Mouse (Mus musculus) liver, embryonic 15.5 days (tissue): Measurements from ENCODE around the gene Clasp2. TPM values are rescaled to one million over a fixed set of nuclear protein-coding genes. Genes with fewer than 3 reads are reported as not detected.
A peak's percentile ranks its signal among the peaks of the same experiment; 100 is the strongest.
"Not testable (repeated sequence)": the region's sequence is repeated elsewhere in the genome, so short reads cannot be mapped to it uniquely, and the experiment has no call there.

Experiments used
- ATAC-seq: fragments of 200-750 bp; cut with Nextera tagmentation; 2 replicates; pipeline ENCODE4 v1.8.0; 2017; ENCODE audit warnings: moderate number of reproducible peaks, mild to moderate bottlenecking, moderate library complexity; ENCODE audit not compliant: insufficient read depth
- H3K27ac ChIP-seq: fragments of 300-500 bp; sonication (generic); replicated peaks from 2 replicates; pipeline ENCODE4 v1.5.1; 2015; ENCODE audit warnings: mild to moderate bottlenecking, inconsistent platforms
- H3K27me3 ChIP-seq: fragments of 300-500 bp; sonication (generic); 2 replicates; pipeline ENCODE4 v1.6.1; 2015; ENCODE audit warnings: mild to moderate bottlenecking, inconsistent platforms
- H3K36me3 ChIP-seq: fragments of 300-500 bp; sonication (generic); replicated peaks from 2 replicates; pipeline ENCODE4 v1.6.1; 2015; ENCODE audit warnings: moderate library complexity, mild to moderate bottlenecking, inconsistent platforms
- H3K4me1 ChIP-seq: fragments of 300-500 bp; sonication (generic); replicated peaks from 2 replicates; pipeline ENCODE4 v1.6.1; 2015; ENCODE audit warnings: inconsistent platforms
- H3K4me2 ChIP-seq: fragments of 300-500 bp; sonication (generic); 2 replicates; pipeline ENCODE4 v1.6.1; 2015; ENCODE audit warnings: moderate library complexity, mild to moderate bottlenecking, inconsistent platforms
- H3K4me3 ChIP-seq: fragments of 300-500 bp; sonication (generic); replicated peaks from 2 replicates; pipeline ENCODE4 v1.5.1; 2015; ENCODE audit warnings: mild to moderate bottlenecking, inconsistent platforms
- H3K9ac ChIP-seq: fragments of 300-500 bp; sonication (generic); 2 replicates; pipeline ENCODE4 v1.6.1; 2015; ENCODE audit warnings: moderate library complexity, mild to moderate bottlenecking, inconsistent platforms
- H3K9me3 ChIP-seq: fragments of 300-500 bp; sonication (generic); replicated peaks from 2 replicates; pipeline ENCODE4 v1.6.1; 2016; ENCODE audit warnings: inconsistent platforms
- WGBS: fragments of 180-500 bp; shearing (Covaris S2); methylation state at CpG from one replicate; pipeline ENCODE4 v1.1.7; 2015; ENCODE audit warnings: mixed read lengths; ENCODE audit not compliant: insufficient replicate concordance; 5-methylcytosine and 5-hydroxymethylcytosine counted together
- polyA plus RNA-seq: library from polyadenylated mRNA; unstranded; fragments of >200 nt; fragmentation: Nextera tagmentation; extraction: Ambion mirVana; gene quantifications from 2 replicates; pipeline ENCODE4 v1.2.1, GENCODE M21; 2015

Clasp2 gene
- polyA plus RNA-seq, 1 experiment from 2014 or later: 9.9 TPM

- Histone ChIP-seq H3K27me3 (no peaks in the 10 kb centered on the region), H3K9ac (no peak overlapping the region), H3K4me3 (no peak overlapping the region), H3K4me1 (peaks cover 7% of the 10 kb centered on the region), H3K27ac (no peak overlapping the region), H3K4me2 (no peak overlapping the region), H3K9me3 (no peaks in the 10 kb centered on the region), H3K36me3 (peaks cover 46% of the 10 kb centered on the region)
- no peak for ATAC-seq
- 85% methylated on average over 5 of the region's 5 CpGs for WGBS
Measured at GRCm38 (mm10) chr9:113867951-113868350, 126.7 kb downstream of the Clasp2 start.

- H3K9me3 ChIP-seq: no peaks in the 10 kb centered on the region
- no peak for ATAC-seq
- no peak overlapping the region for H3K9ac ChIP-seq
- no peak overlapping the region for H3K4me2 ChIP-seq
- peaks cover 48% of the 10 kb centered on the region for H3K36me3 ChIP-seq
- no peaks in the 10 kb centered on the region for H3K27me3 ChIP-seq
- no peak overlapping the region for H3K27ac ChIP-seq
- no peaks in the 10 kb centered on the region for H3K4me1 ChIP-seq
- WGBS: 78% methylated on average over 3 of the region's 3 CpGs
- H3K4me3 ChIP-seq: no peak overlapping the region
Measured at GRCm38 (mm10) chr9:113894903-113895302, 153.6 kb downstream of the Clasp2 start.

GRCm38 (mm10) chr9:113903136-113903535 is 161.9 kb downstream of the Clasp2 start:
- Histone ChIP-seq H3K4me3 (no peak overlapping the region), H3K36me3 (peaks cover 54% of the 10 kb centered on the region), H3K4me2 (no peak overlapping the region), H3K27me3 (no peaks in the 10 kb centered on the region), H3K9ac (no peak overlapping the region), H3K4me1 (no peaks in the 10 kb centered on the region), H3K9me3 (no peaks in the 10 kb centered on the region), H3K27ac (no peak overlapping the region)
- WGBS: 69% methylated on average over 4 of the region's 4 CpGs
- ATAC-seq: no peak

- not testable (repeated sequence) for H3K9ac ChIP-seq, ATAC-seq, H3K27me3 ChIP-seq, H3K9me3 ChIP-seq, H3K4me1 ChIP-seq, H3K27ac ChIP-seq, H3K4me2 ChIP-seq, H3K4me3 ChIP-seq
- peaks cover 61% of the 10 kb centered on the region for H3K36me3 ChIP-seq
- 84% methylated on average over 6 of the region's 6 CpGs for WGBS
Measured at GRCm38 (mm10) chr9:113904315-113904714, 163.0 kb downstream of the Clasp2 start.

- whole genome bisulfite sequencing: 31% methylated on average over 5 of the region's 5 CpGs
- H3K27me3 ChIP-seq: no peaks in the 10 kb centered on the region
- no peaks in the 10 kb centered on the region for H3K9me3 ChIP-seq
- peak; percentile 96 for ATAC-seq
- H3K36me3 ChIP-seq: peaks cover 41% of the 10 kb centered on the region
- H3K9ac ChIP-seq: 0 out of 2 replicates have a peak overlapping the region, but pooled peaks have one; percentile 22
- H3K4me2 ChIP-seq: peak overlapping the region; percentile 47
- no peak overlapping the region for H3K4me3 ChIP-seq
- peak overlapping the region; percentile 70 for H3K27ac ChIP-seq
- H3K4me1 ChIP-seq: peaks cover 25% of the 10 kb centered on the region
Measured at GRCm38 (mm10) chr9:113915789-113916188, 174.5 kb downstream of the Clasp2 start.

- Histone ChIP-seq H3K27me3 (0 out of 2 replicates have a peak, but pooled peaks cover 8% of the 10 kb centered on the region), H3K4me2 (no peak overlapping the region), H3K9me3 (no peaks in the 10 kb centered on the region), H3K9ac (no peak overlapping the region), H3K4me1 (no peaks in the 10 kb centered on the region), H3K27ac (no peak overlapping the region), H3K4me3 (no peak overlapping the region), H3K36me3 (peaks cover 19% of the 10 kb centered on the region)
- 83% methylated on average over 5 of the region's 5 CpGs for WGBS
- no peak for ATAC-seq
Measured at GRCm38 (mm10) chr9:113922677-113923076, 181.4 kb downstream of the Clasp2 start.

- ATAC-seq: no peak
- H3K4me2 ChIP-seq: no peak overlapping the region
- H3K27me3 ChIP-seq: 0 out of 2 replicates have a peak, but pooled peaks cover 10% of the 10 kb centered on the region
- H3K9me3 ChIP-seq: no peaks in the 10 kb centered on the region
- peaks cover 13% of the 10 kb centered on the region for H3K36me3 ChIP-seq
- no peak overlapping the region for H3K27ac ChIP-seq
- H3K4me1 ChIP-seq: peaks cover 5% of the 10 kb centered on the region
- H3K9ac ChIP-seq: no peak overlapping the region
- H3K4me3 ChIP-seq: no peak overlapping the region
- WGBS: 73% methylated on average over 5 of the region's 5 CpGs
Measured at GRCm38 (mm10) chr9:113924883-113925282, 183.6 kb downstream of the Clasp2 start.

GRCm38 (mm10) chr9:113928591-113928990 is 187.3 kb downstream of the Clasp2 start:
- Histone ChIP-seq H3K27me3 (0 out of 2 replicates have a peak, but pooled peaks cover 10% of the 10 kb centered on the region), H3K36me3 (no peaks in the 10 kb centered on the region), H3K9ac (no peak overlapping the region), H3K4me1 (peaks cover 22% of the 10 kb centered on the region), H3K4me2 (no peak overlapping the region), H3K27ac (0 out of 2 replicates have a peak overlapping the region, but pooled peaks have one; percentile 39), H3K9me3 (no peaks in the 10 kb centered on the region), H3K4me3 (no peak overlapping the region)
- WGBS: 22% methylated on average over 4 of the region's 4 CpGs
- ATAC-seq: no peak

GRCm38 (mm10) chr9:113929676-113930075 is 188.4 kb downstream of the Clasp2 start:
- no peak overlapping the region for H3K9ac ChIP-seq
- no peaks in the 10 kb centered on the region for H3K36me3 ChIP-seq
- peak overlapping the region; percentile 97 for H3K27ac ChIP-seq
- WGBS: 80% methylated on average over 1 of the region's 1 CpGs
- H3K4me1 ChIP-seq: peaks cover 31% of the 10 kb centered on the region
- H3K4me3 ChIP-seq: peak overlapping the region; percentile 98
- no peaks in the 10 kb centered on the region for H3K9me3 ChIP-seq
- H3K4me2 ChIP-seq: peak overlapping the region; percentile 81
- ATAC-seq: no peak
- H3K27me3 ChIP-seq: 0 out of 2 replicates have a peak, but pooled peaks cover 10% of the 10 kb centered on the region

GRCm38 (mm10) chr9:113930534-113931374 is 189.5 kb downstream of the Clasp2 start, which contains the start of gene Ubp1:
Gene Ubp1 (plus strand): TSS chr9:113930934.
- peak within 1 kb of the TSS; percentile 81 for H3K4me2 ChIP-seq
- H3K36me3 ChIP-seq: no peaks in the 10 kb centered on the region
- WGBS: 1% methylated on average over 59 of the region's 86 CpGs

GRCm38 (mm10) chr9:113931375-113932099 is 190.3 kb downstream of the Clasp2 start:
- no peaks in the 10 kb centered on the region for H3K9me3 ChIP-seq
- peak overlapping the region; percentile 81 for H3K4me2 ChIP-seq
- H3K4me1 ChIP-seq: peaks cover 47% of the 10 kb centered on the region
- H3K9ac ChIP-seq: peak overlapping the region; percentile 99
- peak overlapping the region; percentile 98 for H3K4me3 ChIP-seq
- WGBS: under 1% methylated on average over 71 of the region's 91 CpGs
- ATAC-seq: peak; percentile 1
- no peaks in the 10 kb centered on the region for H3K36me3 ChIP-seq
- peak overlapping the region; percentile 97 for H3K27ac ChIP-seq
- 0 out of 2 replicates have a peak, but pooled peaks cover 10% of the 10 kb centered on the region for H3K27me3 ChIP-seq

More at GRCm38 (mm10) chr9:113930534-113931374, 189.5 kb downstream of the Clasp2 start, which contains the start of gene Ubp1:
- ATAC-seq: peak; percentile 98
- Histone ChIP-seq H3K4me1 (peaks cover 40% of the 10 kb centered on the region), H3K27ac (peak within 1 kb of the TSS; percentile 97), H3K4me3 (peak within 1 kb of the TSS; percentile 98), H3K9ac (peak within 1 kb of the TSS; percentile 99), H3K9me3 (no peaks in the 10 kb centered on the region), H3K27me3 (0 out of 2 replicates have a peak, but pooled peaks cover 10% of the 10 kb centered on the region)
